22 mouse cellular contexts compared by ENCODE assay signal in genomic region chr7:125864026-125864425, GRCm38 (mm10).
DNase-seq lines count a peak whose midpoint lies in the region; ATAC-seq and TF ChIP-seq lines count a peak whose summit lies in the region.
"Had no signal": no experiment of that assay in that cellular context is flagged by ENCODE, and none has a peak within 500 bp of the region (broad histone marks: within the 10 kb centered on the region; RNA-seq: fewer than 3 reads in every experiment).

No protein-coding gene starts in this region.

- no peak overlapping the region for H3K9ac ChIP-seq in hindbrain, embryonic 14.5 days
- no peak overlapping the region for H3K9ac ChIP-seq in hindbrain, postnatal 0 days (replicated peaks; ENCODE audit: low read length)
- H3K9ac ChIP-seq: forebrain, embryonic 13.5 days; heart, embryonic 15.5 days; intestine, embryonic 15.5 days; limb, embryonic 13.5 days; liver, embryonic 12.5 days; lung, embryonic 15.5 days had no signal

- no peak for TF ChIP-seq POLR2A in lung, adult 2 months (IDR thresholded peaks at IDR 0.05; ENCODE audit: borderline replicate concordance, extremely low read depth, low read depth, low read length)

- H3K36me3 ChIP-seq in hindbrain, embryonic 14.5 days (replicated peaks; ENCODE audit: control insufficient read depth, insufficient read depth): no peaks in the 10 kb centered on the region
- no peaks in the 10 kb centered on the region for H3K36me3 ChIP-seq in hindbrain, postnatal 0 days (ENCODE audit: insufficient read depth, low read length)
- H3K36me3 ChIP-seq: intestine, embryonic 15.5 days; liver, embryonic 12.5 days; lung, embryonic 15.5 days had no signal

- no peak for TF ChIP-seq CTCF in hindbrain, postnatal 0 days (IDR thresholded peaks at IDR 0.05; ENCODE audit: low read depth)
- no peak for TF ChIP-seq CTCF in lung, adult 2 months (IDR thresholded peaks at IDR 0.05; ENCODE audit: insufficient read depth, low read length)

- no peak overlapping the region for H3K4me2 ChIP-seq in hindbrain, embryonic 14.5 days (replicated peaks)
- H3K4me2 ChIP-seq in hindbrain, postnatal 0 days (ENCODE audit: low read depth, low read length): no peak overlapping the region
- H3K4me2 ChIP-seq: forebrain, embryonic 13.5 days; heart, embryonic 15.5 days; intestine, embryonic 15.5 days; limb, embryonic 13.5 days; liver, embryonic 12.5 days; lung, embryonic 15.5 days had no signal

- no peak for ATAC-seq in hindbrain, embryonic 14.5 days (ENCODE audit: low FRiP score)
- ATAC-seq in hindbrain, postnatal 0 days: no peak
- ATAC-seq in megakaryocyte progenitor cell, adult 5-6 weeks (replicated peaks; ENCODE audit: poor library complexity): no peak
- ATAC-seq: forebrain, embryonic 13.5 days; intestine, embryonic 15.5 days; liver, embryonic 12.5 days had no signal

- H3K4me3 ChIP-seq in hindbrain, embryonic 14.5 days (replicated peaks; ENCODE audit: low read length): no peak overlapping the region
- H3K4me3 ChIP-seq in hindbrain, postnatal 0 days (ENCODE audit: low read length): no peak overlapping the region
- no peak overlapping the region for H3K4me3 ChIP-seq in lung, adult 2 months (replicated peaks; ENCODE audit: extremely low read depth, low read depth, low read length)
- H3K4me3 ChIP-seq: forebrain, embryonic 13.5 days; heart, embryonic 15.5 days; intestine, embryonic 15.5 days; limb, embryonic 13.5 days; liver, embryonic 12.5 days; lung, embryonic 15.5 days had no signal

- H3K27me3 ChIP-seq in hindbrain, embryonic 14.5 days (ENCODE audit: control insufficient read depth, insufficient read depth, low read length): no peaks in the 10 kb centered on the region
- H3K27me3 ChIP-seq in hindbrain, postnatal 0 days (ENCODE audit: insufficient read depth, low read length): no peaks in the 10 kb centered on the region
- H3K27me3 ChIP-seq: forebrain, embryonic 13.5 days; heart, embryonic 15.5 days; intestine, embryonic 15.5 days; limb, embryonic 13.5 days; liver, embryonic 12.5 days; lung, embryonic 15.5 days had no signal

- peak; percentile 55 for DNase-seq in hindbrain, embryonic 14.5 days (ENCODE audit: low spot score)
- DNase-seq in hindbrain, postnatal 0 days (ENCODE audit: low spot score): no peak
- peak; percentile 33 for DNase-seq in kidney, postnatal 10 days
- DNase-seq in kidney, adult 8-10 months: no peak
- peak; percentile 10 for DNase-seq in lung, postnatal 36 days
- DNase-seq in lung, adult 2 months: no peak
- DNase-seq: adrenal gland, postnatal 36 days; cerebellum, adult 9-10 months; gastrocnemius, postnatal 36 days; heart, postnatal 36 days; kidney, postnatal 25 days; layer of hippocampus, postnatal 36 days; retina, postnatal 1 day; right cerebral cortex, postnatal 25 days; spleen, adult 18-20 months had no signal

- H3K4me1 ChIP-seq in hindbrain, embryonic 14.5 days (replicated peaks; ENCODE audit: control insufficient read depth, insufficient read depth, low read length): peaks cover 16% of the 10 kb centered on the region
- no peaks in the 10 kb centered on the region for H3K4me1 ChIP-seq in hindbrain, postnatal 0 days (ENCODE audit: insufficient read depth, low read length)
- no peaks in the 10 kb centered on the region for H3K4me1 ChIP-seq in lung, adult 2 months (ENCODE audit: control insufficient read depth, insufficient read depth, low read length)
- H3K4me1 ChIP-seq: forebrain, embryonic 13.5 days; limb, embryonic 13.5 days; liver, embryonic 12.5 days had no signal

- H3K27ac ChIP-seq in hindbrain, embryonic 14.5 days: peak overlapping the region; percentile 62; the same call in 1 of the 2 replicates
- no peak overlapping the region for H3K27ac ChIP-seq in hindbrain, postnatal 0 days
- H3K27ac ChIP-seq: forebrain, embryonic 13.5 days; heart, embryonic 15.5 days; intestine, embryonic 15.5 days; limb, embryonic 13.5 days; liver, embryonic 12.5 days; lung, embryonic 15.5 days had no signal

- no peaks in the 10 kb centered on the region for H3K9me3 ChIP-seq in hindbrain, embryonic 14.5 days (ENCODE audit: control insufficient read depth, low read length)
- no peaks in the 10 kb centered on the region for H3K9me3 ChIP-seq in hindbrain, postnatal 0 days (ENCODE audit: low read length)
- H3K9me3 ChIP-seq: forebrain, embryonic 13.5 days; heart, embryonic 15.5 days; intestine, embryonic 15.5 days; limb, embryonic 13.5 days; liver, embryonic 12.5 days; lung, embryonic 15.5 days had no signal

- WGBS in hindbrain, embryonic 14.5 days: 36% methylated on average over 1 of the region's 1 CpGs
- WGBS in hindbrain, postnatal 0 days: 74% methylated on average over 1 of the region's 1 CpGs
- WGBS in lung, adult 2 months: 77% methylated on average over 1 of the region's 1 CpGs

Comparison
In these comparisons a context has a peak if more than half of its experiments do, and no peak if none do; other contexts are left out.
1. DNase-seq: peak in hindbrain, embryonic 14.5 days (single experiment), kidney, postnatal 10 days (single experiment) and lung, postnatal 36 days (single experiment); none in hindbrain, postnatal 0 days (single experiment), kidney, adult 8-10 months (0 of 2) and lung, adult 2 months (single experiment).